Mouse (Mus musculus) kidney, embryonic 14.5 days (tissue): ENCODE measurements around the gene Rexo1. TPM values are rescaled to one million over a fixed set of nuclear protein-coding genes. Genes with fewer than 3 reads are reported as not detected.
A peak's percentile ranks its signal among the peaks of the same experiment; 100 is the strongest.

Experiments used
- ATAC-seq: fragments of 200-750 bp; cut with Nextera tagmentation; 2 replicates; pipeline ENCODE4 v1.8.0; 2017; ENCODE audit warnings: moderate number of reproducible peaks, mild to moderate bottlenecking, moderate TSS enrichment, moderate library complexity; ENCODE audit not compliant: low FRiP score, low TSS enrichment
- H3K27ac ChIP-seq: fragments of 300-500 bp; sonication (generic); 2 replicates; pipeline ENCODE4 v1.5.1; 2014; ENCODE audit warnings: low read depth, mild to moderate bottlenecking, low read length, moderate library complexity, mixed read lengths
- H3K27me3 ChIP-seq: fragments of 300-500 bp; sonication (generic); 2 replicates; pipeline ENCODE4 v1.6.1; 2014; ENCODE audit warnings: mild to moderate bottlenecking, low read length; ENCODE audit not compliant: control insufficient read depth, insufficient read depth
- H3K36me3 ChIP-seq: fragments of 300-500 bp; sonication (generic); 2 replicates; pipeline ENCODE4 v1.6.1; 2014; ENCODE audit warnings: low read length, mixed read lengths; ENCODE audit not compliant: control insufficient read depth, insufficient read depth
- H3K4me1 ChIP-seq: fragments of 300-500 bp; sonication (generic); 2 replicates; pipeline ENCODE4 v1.6.1; 2014; ENCODE audit warnings: low read length, mixed read lengths; ENCODE audit not compliant: control insufficient read depth, insufficient read depth
- H3K4me2 ChIP-seq: fragments of 300-500 bp; sonication (generic); replicated peaks from 2 replicates; pipeline ENCODE4 v1.6.1; 2014; ENCODE audit warnings: low read depth, mild to moderate bottlenecking, low read length
- H3K4me3 ChIP-seq: fragments of 300-500 bp; sonication (generic); 2 replicates; pipeline ENCODE4 v1.5.1; 2014; ENCODE audit warnings: mild to moderate bottlenecking, low read length
- H3K9ac ChIP-seq: fragments of 300-500 bp; sonication (generic); 2 replicates; pipeline ENCODE4 v1.6.1; 2014; ENCODE audit warnings: low read depth, mild to moderate bottlenecking, low read length, moderate library complexity
- H3K9me3 ChIP-seq: fragments of 300-500 bp; sonication (generic); 2 replicates; pipeline ENCODE4 v1.6.1; 2016; ENCODE audit warnings: low read length; ENCODE audit not compliant: control insufficient read depth
- WGBS: fragments of 180-500 bp; shearing (Covaris S2); extraction: QIAGEN DNeasy Blood & Tissue Kit; methylation state at CpG from one replicate; pipeline ENCODE4 v1.1.7; 2014; 5-methylcytosine and 5-hydroxymethylcytosine counted together
- polyA plus RNA-seq: library from polyadenylated mRNA; unstranded; fragments of >200 nt; fragmentation: Nextera tagmentation; extraction: Ambion mirVana; gene quantifications from 2 replicates; pipeline ENCODE4 v1.2.1, GENCODE M21; 2014

The Rexo1 gene
- polyA plus RNA-seq, 1 experiment from 2014 or later: 31.3 TPM

GRCm38 (mm10) chr10:80549279-80549678 is 12.1 kb downstream of the Rexo1 start:
- peaks cover 62% of the 10 kb centered on the region for H3K36me3 ChIP-seq

DNA sequence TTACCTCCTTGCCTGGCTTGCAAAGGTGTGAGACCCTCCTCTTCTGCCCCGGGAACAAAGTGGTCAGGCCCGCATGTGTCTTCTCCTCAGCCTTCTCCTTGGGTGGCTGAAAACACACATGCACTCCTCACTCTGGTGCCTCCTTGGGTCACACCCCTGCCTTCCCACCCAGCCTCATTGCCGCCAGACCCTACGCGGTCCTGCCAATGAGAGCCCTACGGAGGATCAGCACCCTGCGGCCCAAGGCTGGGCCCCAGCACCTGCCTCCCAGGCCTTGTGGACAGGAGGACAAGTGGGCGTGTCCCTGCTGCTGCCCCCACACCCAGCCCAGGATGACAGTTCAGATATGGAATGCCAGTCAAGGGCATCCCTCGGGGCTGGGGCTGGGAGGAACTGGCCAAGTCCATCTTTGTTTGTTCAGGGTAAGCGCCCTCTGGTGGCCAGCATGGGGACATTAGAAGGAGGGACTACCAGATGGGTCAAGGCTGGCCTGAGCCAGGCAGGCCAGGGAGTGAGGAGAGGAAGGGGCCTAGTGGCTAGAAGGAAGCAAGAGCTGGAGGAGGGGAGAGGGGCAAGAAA is 12.8 kb downstream of the Rexo1 start:
- no peaks in the 10 kb centered on the region for H3K9me3 ChIP-seq
- no peak overlapping the region for H3K9ac ChIP-seq
- H3K4me1 ChIP-seq: no peaks in the 10 kb centered on the region
- no peaks in the 10 kb centered on the region for H3K27me3 ChIP-seq
- peaks cover 70% of the 10 kb centered on the region for H3K36me3 ChIP-seq
- no peak overlapping the region for H3K27ac ChIP-seq
- 72% methylated on average over 10 of the region's 10 CpGs for WGBS
- no peak overlapping the region for H3K4me3 ChIP-seq
- H3K4me2 ChIP-seq: no peak overlapping the region
- ATAC-seq: peak; percentile 61

More at GRCm38 (mm10) chr10:80549279-80549678, 12.1 kb downstream of the Rexo1 start:
- Histone ChIP-seq H3K4me1 (no peaks in the 10 kb centered on the region), H3K4me3 (no peak overlapping the region), H3K27ac (no peak overlapping the region), H3K9ac (no peak overlapping the region), H3K9me3 (no peaks in the 10 kb centered on the region), H3K27me3 (no peaks in the 10 kb centered on the region), H3K4me2 (no peak overlapping the region)
- WGBS: 77% methylated on average over 21 of the region's 21 CpGs
- ATAC-seq: no peak

GRCm38 (mm10) chr10:80547539-80547938 is 13.8 kb downstream of the Rexo1 start:
- Histone ChIP-seq H3K4me1 (no peaks in the 10 kb centered on the region), H3K4me3 (no peak overlapping the region), H3K36me3 (peaks cover 79% of the 10 kb centered on the region), H3K9me3 (no peaks in the 10 kb centered on the region), H3K4me2 (no peak overlapping the region), H3K27ac (no peak overlapping the region), H3K9ac (no peak overlapping the region), H3K27me3 (no peaks in the 10 kb centered on the region)
- WGBS: 89% methylated on average over 15 of the region's 15 CpGs
- ATAC-seq: no peak

DNA sequence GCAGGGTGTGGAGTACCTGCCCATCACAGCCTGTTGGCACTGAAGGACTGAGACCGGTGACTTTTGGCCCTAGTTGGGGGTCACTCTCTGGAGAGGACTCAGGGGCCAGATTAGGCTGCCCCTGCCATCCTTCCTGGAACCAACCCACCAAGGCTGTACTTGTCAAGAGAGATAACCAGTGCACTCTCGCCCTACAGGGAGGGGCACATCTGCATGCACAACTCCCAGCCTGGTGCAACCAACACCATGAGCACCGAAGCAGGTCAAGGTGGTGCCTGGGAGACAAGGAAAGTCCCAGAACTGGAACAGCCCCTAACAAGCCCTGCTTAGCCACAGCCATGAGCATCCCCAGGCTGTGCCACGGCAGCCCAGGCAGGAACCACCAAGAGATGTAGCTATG is 14.4 kb downstream of the Rexo1 start:
- H3K27me3 ChIP-seq: no peaks in the 10 kb centered on the region
- no peak overlapping the region for H3K4me3 ChIP-seq
- ATAC-seq: no peak
- H3K4me2 ChIP-seq: no peak overlapping the region
- peaks cover 85% of the 10 kb centered on the region for H3K36me3 ChIP-seq
- H3K4me1 ChIP-seq: no peaks in the 10 kb centered on the region
- no peaks in the 10 kb centered on the region for H3K9me3 ChIP-seq
- H3K9ac ChIP-seq: no peak overlapping the region
- WGBS: 94% methylated on average over 4 of the region's 4 CpGs
- no peak overlapping the region for H3K27ac ChIP-seq

DNA sequence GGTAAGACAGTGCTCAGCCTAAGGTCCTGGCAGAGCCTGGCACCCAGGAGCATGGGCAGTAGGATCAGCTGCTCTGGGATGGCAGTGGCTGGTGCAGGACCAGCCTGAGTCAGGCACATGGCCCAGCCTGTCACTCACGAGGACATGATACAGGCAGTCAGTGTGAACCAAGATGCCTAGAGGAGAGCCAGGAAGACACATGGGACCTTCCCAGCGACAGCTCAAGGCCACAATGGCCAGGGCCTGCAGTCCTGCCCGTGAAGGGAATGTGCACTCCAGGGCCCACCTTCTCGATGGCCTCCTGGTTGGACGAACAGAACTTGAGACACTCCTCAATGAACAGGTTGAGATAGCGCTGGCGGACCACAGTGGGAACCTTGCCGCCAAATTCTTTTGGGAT is 15.8 kb downstream of the Rexo1 start:
- no peak overlapping the region for H3K27ac ChIP-seq
- no peaks in the 10 kb centered on the region for H3K4me1 ChIP-seq
- no peak overlapping the region for H3K9ac ChIP-seq
- H3K27me3 ChIP-seq: no peaks in the 10 kb centered on the region
- H3K36me3 ChIP-seq: peaks cover 91% of the 10 kb centered on the region
- 92% methylated on average over 8 of the region's 8 CpGs for WGBS
- no peaks in the 10 kb centered on the region for H3K9me3 ChIP-seq
- H3K4me3 ChIP-seq: no peak overlapping the region
- ATAC-seq: no peak
- H3K4me2 ChIP-seq: no peak overlapping the region

GRCm38 (mm10) chr10:80543873-80544272 is 17.5 kb downstream of the Rexo1 start:
- H3K4me2 ChIP-seq: no peak overlapping the region
- H3K4me1 ChIP-seq: no peaks in the 10 kb centered on the region
- no peaks in the 10 kb centered on the region for H3K9me3 ChIP-seq
- WGBS: 93% methylated on average over 14 of the region's 14 CpGs
- no peak overlapping the region for H3K9ac ChIP-seq
- no peak overlapping the region for H3K4me3 ChIP-seq
- ATAC-seq: no peak
- no peak overlapping the region for H3K27ac ChIP-seq
- peaks cover 75% of the 10 kb centered on the region for H3K36me3 ChIP-seq
- H3K27me3 ChIP-seq: no peaks in the 10 kb centered on the region

GRCm38 (mm10) chr10:80539493-80539892 is 21.9 kb downstream of the Rexo1 start:
- Histone ChIP-seq H3K27ac (no peak overlapping the region), H3K4me1 (0 out of 2 replicates have a peak, but pooled peaks cover 3% of the 10 kb centered on the region), H3K9ac (no peak overlapping the region), H3K9me3 (no peaks in the 10 kb centered on the region), H3K4me3 (no peak overlapping the region), H3K4me2 (peak overlapping the region; percentile 46; the same call in 1 of the 2 replicates), H3K36me3 (peaks cover 34% of the 10 kb centered on the region), H3K27me3 (peaks cover 24% of the 10 kb centered on the region)
- no peak for ATAC-seq
- WGBS: 44% methylated on average over 4 of the region's 5 CpGs

DNA sequence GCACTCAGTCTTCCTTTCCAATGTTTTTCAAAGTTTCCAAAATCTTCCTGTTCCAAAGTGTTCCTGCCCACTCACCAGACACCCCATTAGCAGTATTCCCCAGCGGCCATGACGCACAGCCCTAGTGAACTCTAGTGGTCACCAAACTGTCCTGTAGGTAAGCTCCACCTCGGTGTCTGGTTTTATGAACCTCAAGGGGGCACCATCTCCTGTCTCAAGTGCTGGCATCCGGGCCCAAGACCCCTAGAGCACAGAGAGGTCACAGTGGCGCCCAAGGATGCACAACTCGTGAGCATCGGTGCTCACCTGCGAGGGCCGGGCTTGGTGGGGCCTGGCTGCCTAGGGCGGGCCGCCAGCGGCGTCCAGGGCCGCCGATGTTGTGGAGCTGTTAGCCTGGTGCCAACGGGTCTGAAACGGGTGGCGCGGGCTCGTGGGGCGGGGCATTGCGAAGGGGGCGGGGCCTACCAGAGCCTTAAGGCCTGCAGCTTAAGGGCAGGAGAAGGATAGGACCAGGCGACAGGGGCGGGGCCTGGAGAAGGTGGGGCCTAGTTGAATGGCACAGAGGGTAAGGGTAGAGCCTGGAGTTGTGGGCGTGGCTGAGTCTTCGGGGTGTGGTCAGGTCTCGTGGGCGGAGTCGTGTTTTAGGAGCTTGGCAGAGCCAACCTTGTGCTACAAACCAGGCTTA is 22.5 kb downstream of the Rexo1 start, which contains the start of gene Atp8b3:
TSS of gene Atp8b3 (minus strand) at position 415 of the 685 bp plus-strand sequence.
- Histone ChIP-seq H3K27ac (no peak within 1 kb of the TSS), H3K4me3 (peak within 1 kb of the TSS; percentile 30), H3K4me2 (peak within 1 kb of the TSS; percentile 46), H3K9ac (no peak within 1 kb of the TSS), H3K27me3 (peaks cover 29% of the 10 kb centered on the region), H3K4me1 (0 out of 2 replicates have a peak, but pooled peaks cover 3% of the 10 kb centered on the region), H3K36me3 (peaks cover 28% of the 10 kb centered on the region), H3K9me3 (no peaks in the 10 kb centered on the region)
- ATAC-seq: peak; percentile 85
- WGBS: 3% methylated on average over 30 of the region's 30 CpGs

DNA sequence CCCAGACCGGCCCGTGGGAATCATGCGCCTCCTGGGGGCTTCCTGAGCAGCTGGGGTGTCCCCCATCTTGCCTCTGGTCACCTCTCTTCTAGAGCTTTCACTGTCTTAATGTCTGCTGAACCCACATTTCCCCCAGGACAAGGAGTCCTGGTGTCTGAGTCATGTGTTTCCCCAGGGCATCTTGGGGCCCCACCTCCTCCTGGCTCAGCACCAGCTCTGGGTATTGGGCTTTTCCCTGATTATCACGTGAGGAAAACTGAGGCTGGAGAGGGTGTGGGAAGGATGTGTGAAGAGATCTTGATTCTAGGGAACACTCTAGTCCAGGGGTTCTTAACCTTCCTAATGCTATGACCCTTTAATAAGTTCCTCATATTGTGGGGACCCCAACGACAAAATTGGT is 23.2 kb downstream of the Rexo1 start:
- H3K27ac ChIP-seq: no peak overlapping the region
- H3K9ac ChIP-seq: no peak overlapping the region
- peaks cover 29% of the 10 kb centered on the region for H3K27me3 ChIP-seq
- no peaks in the 10 kb centered on the region for H3K9me3 ChIP-seq
- 60% methylated on average over 5 of the region's 5 CpGs for WGBS
- H3K36me3 ChIP-seq: peaks cover 21% of the 10 kb centered on the region
- no peak for ATAC-seq
- H3K4me3 ChIP-seq: no peak overlapping the region
- H3K4me2 ChIP-seq: no peak overlapping the region
- H3K4me1 ChIP-seq: 0 out of 2 replicates have a peak, but pooled peaks cover 3% of the 10 kb centered on the region
